Mouse (Mus musculus) limb, embryonic 11.5 days (tissue): ENCODE results near the gene Sumo1. TPM values are rescaled to one million over a fixed set of nuclear protein-coding genes. Genes with fewer than 3 reads are reported as not detected.

ENCODE experiments used
- ATAC-seq: fragments of 200-750 bp; cut with Nextera tagmentation; 2 replicates; pipeline ENCODE4 v1.8.0; 2017; ENCODE audit warnings: low read depth; ENCODE audit not compliant: insufficient number of reproducible peaks, low FRiP score, low TSS enrichment
- DNase-seq: peaks from one replicate; pipeline ENCODE4 v3.0.0-alpha.2; 2015; ENCODE audit warnings: low spot score
- H3K27ac ChIP-seq: fragments of 300-500 bp; sonication (generic); replicated peaks from 2 replicates; pipeline ENCODE4 v1.5.1; 2014; ENCODE audit warnings: low read depth, mild to moderate bottlenecking, low read length
- H3K27me3 ChIP-seq: fragments of 300-500 bp; sonication (generic); 2 replicates; pipeline ENCODE4 v1.6.1; 2014; ENCODE audit warnings: mild to moderate bottlenecking, low read length, mixed read lengths; ENCODE audit not compliant: control insufficient read depth, insufficient read depth
- H3K36me3 ChIP-seq: fragments of 300-500 bp; sonication (generic); 2 replicates; pipeline ENCODE4 v1.6.1; 2014; ENCODE audit warnings: mild to moderate bottlenecking, low read length, moderate library complexity, mixed read lengths; ENCODE audit not compliant: control insufficient read depth, insufficient read depth
- H3K4me1 ChIP-seq: fragments of 300-500 bp; sonication (generic); 2 replicates; pipeline ENCODE4 v1.6.1; 2014; ENCODE audit warnings: low read length, mixed read lengths; ENCODE audit not compliant: control insufficient read depth, insufficient read depth
- H3K4me2 ChIP-seq: fragments of 300-500 bp; sonication (generic); 2 replicates; pipeline ENCODE4 v1.6.1; 2014; ENCODE audit warnings: low read depth, mild to moderate bottlenecking, moderate library complexity; ENCODE audit not compliant: severe bottlenecking
- H3K4me3 ChIP-seq: fragments of 300-500 bp; sonication (generic); 2 replicates; pipeline ENCODE4 v1.5.1; 2014; ENCODE audit warnings: low read depth, low read length
- H3K9ac ChIP-seq: fragments of 300-500 bp; sonication (generic); 2 replicates; pipeline ENCODE4 v1.6.1; 2014; ENCODE audit warnings: mild to moderate bottlenecking, low read length
- H3K9me3 ChIP-seq: fragments of 300-500 bp; sonication (generic); 2 replicates; pipeline ENCODE4 v1.6.1; 2016; ENCODE audit warnings: low read length; ENCODE audit not compliant: control insufficient read depth
- WGBS: fragments of 180-500 bp; shearing (Covaris S2); extraction: QIAGEN DNeasy Blood & Tissue Kit; methylation state at CpG from one replicate; pipeline ENCODE4 v1.1.7; 2014; 5-methylcytosine and 5-hydroxymethylcytosine counted together
- polyA plus RNA-seq: library from polyadenylated mRNA; unstranded; fragments of >200 nt; fragmentation: Nextera tagmentation; extraction: Ambion mirVana; gene quantifications from 2 replicates; pipeline ENCODE4 v1.2.1, GENCODE M21; 2014

Gene Sumo1
- polyA plus RNA-seq, 1 experiment from 2014 or later = 627 TPM

GRCm38 (mm10) chr1:59683926-59684818 lies 13.5 kb upstream of the Sumo1 start:
- Histone ChIP-seq H3K4me3 (peak overlapping the region; percentile 15), H3K27ac (no peak overlapping the region), H3K4me2 (peak overlapping the region; percentile 43; the same call in 1 of the 2 replicates), H3K9ac (peak overlapping the region; percentile 22; the same call in 1 of the 2 replicates), H3K9me3 (no peaks in the 10 kb centered on the region), H3K27me3 (no peaks in the 10 kb centered on the region), H3K36me3 (no peaks in the 10 kb centered on the region; the same call in 1 of the 2 replicates), H3K4me1 (peaks cover 6% of the 10 kb centered on the region; the same call in 1 of the 2 replicates)
- ATAC-seq = peak; percentile 36; the same call in 1 of the 2 replicates
- 10% methylated on average over 11 of the region's 11 CpGs for WGBS
- DNase-seq = peak; percentile 34

- no peaks in the 10 kb centered on the region for H3K9me3 ChIP-seq
- WGBS = 92% methylated on average over 2 of the region's 2 CpGs
- H3K36me3 ChIP-seq = no peaks in the 10 kb centered on the region
- no peaks in the 10 kb centered on the region for H3K4me1 ChIP-seq
- H3K27me3 ChIP-seq = no peaks in the 10 kb centered on the region
- H3K9ac ChIP-seq = no peak overlapping the region
- DNase-seq = no peak
- H3K4me3 ChIP-seq = no peak overlapping the region
- no peak for ATAC-seq
- H3K4me2 ChIP-seq = no peak overlapping the region
- H3K27ac ChIP-seq = no peak overlapping the region
These were observed 3.0 kb upstream of the Sumo1 start for GRCm38 (mm10) chr1:59673661-59674060.

GRCm38 (mm10) chr1:59669962-59670630 lies 538 bp downstream of the Sumo1 start:
- peak; percentile 56 for DNase-seq

DNA sequence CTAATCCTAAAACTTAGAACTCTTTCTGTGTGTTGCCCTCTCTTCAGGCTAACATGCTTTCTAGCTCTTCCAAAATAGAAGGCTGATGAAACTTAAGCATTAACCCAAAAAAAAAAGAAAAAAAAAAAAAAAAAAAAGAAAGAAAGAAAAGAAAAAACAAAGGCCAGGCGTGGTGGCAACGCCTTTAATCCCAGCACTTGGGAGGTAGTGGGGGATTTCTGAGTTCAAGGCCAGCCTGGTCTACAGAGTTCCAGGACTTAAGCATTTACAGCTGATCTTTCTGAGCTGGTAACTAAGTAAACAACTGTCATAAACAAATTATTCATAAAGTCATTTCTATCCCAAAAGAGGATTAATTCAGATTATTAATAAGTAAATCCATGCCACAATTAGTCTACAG lies 1.8 kb downstream of the Sumo1 start:
- no peak for DNase-seq
- no peaks in the 10 kb centered on the region for H3K36me3 ChIP-seq
- H3K4me3 ChIP-seq = no peak overlapping the region
- no peaks in the 10 kb centered on the region for H3K27me3 ChIP-seq
- no peaks in the 10 kb centered on the region for H3K9me3 ChIP-seq
- H3K27ac ChIP-seq = no peak overlapping the region
- no peaks in the 10 kb centered on the region for H3K4me1 ChIP-seq
- WGBS = 86% methylated on average over 2 of the region's 2 CpGs
- H3K4me2 ChIP-seq = 0 out of 2 replicates have a peak overlapping the region, but pooled peaks have one; percentile 7
- no peak overlapping the region for H3K9ac ChIP-seq
- ATAC-seq = no peak

More at GRCm38 (mm10) chr1:59669962-59670630, 538 bp downstream of the Sumo1 start:
- Histone ChIP-seq H3K4me1 (no peaks in the 10 kb centered on the region), H3K36me3 (no peaks in the 10 kb centered on the region), H3K9ac (peak overlapping the region; percentile 98), H3K9me3 (no peaks in the 10 kb centered on the region), H3K4me3 (peak overlapping the region; percentile 98), H3K27ac (peak overlapping the region; percentile 93), H3K4me2 (peak overlapping the region; percentile 62), H3K27me3 (no peaks in the 10 kb centered on the region)
- WGBS = under 1% methylated on average over 39 of the region's 54 CpGs
- ATAC-seq = no peak; the same call in 1 of the 2 replicates

DNA sequence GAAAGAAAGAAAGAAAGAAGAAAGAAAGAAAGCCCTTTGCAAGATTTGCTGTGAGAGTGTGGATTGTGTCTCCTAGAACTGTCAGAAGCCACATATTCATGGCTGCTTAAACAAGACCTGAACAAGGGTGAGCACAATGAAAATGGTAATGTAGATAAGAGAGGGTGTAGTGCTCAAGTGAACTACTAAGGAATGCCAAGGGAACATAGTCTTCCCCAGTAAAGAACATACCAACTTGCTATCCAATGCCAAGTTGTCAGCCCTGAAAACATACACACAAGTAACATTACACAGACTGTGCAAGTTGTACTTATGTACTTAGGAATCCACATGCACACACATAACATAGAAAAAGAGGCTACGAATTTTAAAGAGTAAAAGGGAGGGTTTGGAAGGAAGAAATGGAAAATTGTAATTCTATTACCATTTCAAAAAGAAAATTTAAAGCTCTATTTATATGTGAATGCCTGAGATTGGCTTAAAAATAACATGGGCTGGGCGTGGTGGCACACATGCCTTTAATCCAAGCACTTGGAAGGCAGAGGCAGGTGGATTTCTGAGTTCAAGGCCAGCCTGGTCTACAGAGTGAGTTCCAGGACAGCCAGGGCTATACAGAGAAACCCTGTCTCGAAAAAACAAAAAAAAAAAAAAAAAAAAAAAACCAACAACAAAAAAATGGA lies 7.0 kb downstream of the Sumo1 start:
- H3K4me2 ChIP-seq = no peak overlapping the region
- H3K4me1 ChIP-seq = no peaks in the 10 kb centered on the region
- H3K9me3 ChIP-seq = no peaks in the 10 kb centered on the region
- H3K9ac ChIP-seq = no peak overlapping the region
- no peak overlapping the region for H3K27ac ChIP-seq
- no peaks in the 10 kb centered on the region for H3K27me3 ChIP-seq
- 70% methylated on average over 3 of the region's 3 CpGs for WGBS
- H3K36me3 ChIP-seq = no peaks in the 10 kb centered on the region
- no peak for ATAC-seq
- H3K4me3 ChIP-seq = no peak overlapping the region
- DNase-seq = no peak

DNA sequence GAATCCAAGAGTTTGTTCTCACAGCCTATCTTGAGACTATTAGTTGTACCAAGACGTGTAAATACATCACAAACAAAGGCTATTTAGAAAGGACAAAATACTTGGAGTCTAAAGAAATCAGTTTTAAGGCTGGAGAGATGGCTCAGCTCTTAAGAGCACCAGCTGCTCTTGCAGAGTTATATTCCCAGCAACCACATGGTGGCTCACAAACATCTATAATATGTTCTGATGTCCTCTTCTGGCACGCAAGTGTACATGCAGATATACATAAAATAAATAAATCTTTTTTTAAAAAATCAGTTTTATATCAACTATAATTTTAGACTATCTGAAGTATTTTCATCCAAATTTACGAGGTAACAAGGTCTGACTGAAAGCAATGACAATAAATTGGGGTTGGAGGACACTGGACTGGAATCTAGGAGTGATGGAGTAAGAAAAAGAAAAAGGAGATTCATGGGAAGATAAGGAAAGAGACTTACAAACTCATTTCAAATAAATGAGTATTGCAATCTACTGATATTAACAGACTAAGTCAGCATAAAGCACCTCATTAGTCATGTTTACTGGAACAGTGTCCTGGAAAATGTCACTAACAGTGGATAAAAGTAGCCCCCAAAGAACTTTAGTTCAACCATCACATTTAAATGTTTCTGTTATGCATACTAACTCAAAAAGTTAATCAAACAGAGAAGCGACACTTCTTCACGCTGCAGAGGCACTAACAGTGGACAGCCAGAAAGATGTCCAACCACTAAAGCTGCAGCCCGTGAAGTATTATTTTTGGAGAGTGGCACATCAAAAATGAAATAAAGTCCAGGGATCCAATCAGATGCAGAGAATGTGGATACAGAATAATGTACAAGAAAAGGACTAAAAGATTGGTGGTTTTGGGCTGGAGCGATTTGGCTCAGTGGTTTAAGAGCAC lies 14.1 kb downstream of the Sumo1 start:
- no peaks in the 10 kb centered on the region for H3K9me3 ChIP-seq
- no peak overlapping the region for H3K9ac ChIP-seq
- H3K4me3 ChIP-seq = no peak overlapping the region
- no peaks in the 10 kb centered on the region for H3K4me1 ChIP-seq
- H3K27ac ChIP-seq = no peak overlapping the region
- H3K36me3 ChIP-seq = no peaks in the 10 kb centered on the region; the same call in 1 of the 2 replicates
- DNase-seq = no peak
- no peaks in the 10 kb centered on the region for H3K27me3 ChIP-seq
- WGBS = 93% methylated on average over 7 of the region's 7 CpGs
- H3K4me2 ChIP-seq = no peak overlapping the region
- no peak for ATAC-seq

DNA sequence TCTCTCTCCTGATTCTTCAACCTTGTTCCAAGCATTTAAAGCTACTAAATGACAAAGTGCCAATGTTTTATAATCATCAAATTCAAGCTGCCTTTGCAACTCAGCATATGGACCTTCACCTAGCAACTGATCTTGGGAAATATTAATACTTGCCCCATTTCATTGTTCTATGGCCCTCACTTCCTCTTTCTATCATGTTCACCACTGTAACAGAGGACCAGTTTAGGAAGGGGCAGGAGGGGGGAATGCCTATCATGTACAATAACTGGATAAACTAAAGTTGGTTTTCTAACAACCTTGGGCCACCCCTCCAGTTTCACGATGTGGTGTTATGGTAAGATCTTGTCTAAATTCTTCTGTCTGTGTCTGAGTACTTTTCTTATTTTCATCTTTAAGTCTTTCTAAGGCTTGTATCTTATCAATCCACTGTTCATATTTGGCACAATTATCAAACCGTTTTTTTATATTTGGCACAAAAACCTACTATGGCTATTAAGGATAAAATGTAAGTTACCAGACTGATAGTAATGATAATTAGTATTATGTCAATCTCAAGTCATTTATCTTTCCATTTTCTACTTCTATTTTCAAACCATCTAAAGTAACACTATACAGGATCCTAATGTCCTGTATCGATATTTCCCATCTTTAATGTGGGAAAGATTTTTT lies 17.3 kb downstream of the Sumo1 start:
- Histone ChIP-seq H3K9ac (no peak overlapping the region), H3K27me3 (no peaks in the 10 kb centered on the region), H3K4me1 (no peaks in the 10 kb centered on the region), H3K9me3 (no peaks in the 10 kb centered on the region), H3K4me2 (no peak overlapping the region), H3K36me3 (no peaks in the 10 kb centered on the region; the same call in 1 of the 2 replicates), H3K27ac (no peak overlapping the region), H3K4me3 (no peak overlapping the region)
- WGBS = 94% methylated on average over 3 of the region's 3 CpGs
- DNase-seq (no peak), ATAC-seq (no peak)
